12 mouse cellular contexts compared by ENCODE assay signal in the genomic region with DNA sequence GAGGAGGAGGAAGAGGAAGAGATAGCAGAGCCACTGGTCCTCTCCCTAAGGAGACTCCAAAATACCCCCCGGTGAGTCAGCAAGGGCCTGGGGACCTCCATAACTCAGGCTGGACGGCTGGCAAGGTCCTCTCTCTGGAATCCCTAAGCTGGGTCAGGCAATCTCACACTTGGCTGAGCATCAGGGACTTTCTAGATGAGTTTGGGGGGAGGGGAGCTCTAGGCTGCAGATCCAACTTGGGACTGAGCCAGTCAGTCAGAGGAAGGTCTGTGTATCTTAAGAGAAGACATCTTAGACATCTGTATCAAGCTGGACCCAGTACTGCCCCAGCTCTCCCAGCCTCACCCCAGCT. TPM values are rescaled to one million over a fixed set of nuclear protein-coding genes. Genes with fewer than 3 reads are reported as not detected.
DNase-seq lines count a peak whose midpoint lies in the region; ATAC-seq and TF ChIP-seq lines count a peak whose summit lies in the region.
"Had no signal": no experiment of that assay in that cellular context is flagged by ENCODE, and none has a peak within 500 bp of the region (broad histone marks: within the 10 kb centered on the region; RNA-seq: fewer than 3 reads in every experiment).

No protein-coding gene starts in this region.

- H3K4me3 ChIP-seq in gastrocnemius, adult 2 months, result no peak overlapping the region
- no peak overlapping the region for H3K4me3 ChIP-seq in kidney, embryonic 14.5 days (ENCODE audit: low read length)
- peak overlapping the region; percentile 26; the same call in 1 of the 2 replicates for H3K4me3 ChIP-seq in stomach, postnatal 0 days (ENCODE audit: low read depth, low read length)
- H3K4me3 ChIP-seq: heart, embryonic 13.5 days had no signal

- no peak overlapping the region for H3K4me2 ChIP-seq in kidney, embryonic 14.5 days (replicated peaks; ENCODE audit: low read depth, low read length)
- peak overlapping the region; percentile 36 for H3K4me2 ChIP-seq in stomach, postnatal 0 days (replicated peaks; ENCODE audit: low read depth)
- H3K4me2 ChIP-seq: heart, embryonic 13.5 days had no signal

- no peak overlapping the region for H3K9ac ChIP-seq in kidney, embryonic 14.5 days (ENCODE audit: low read depth, low read length)
- H3K9ac ChIP-seq in stomach, postnatal 0 days (ENCODE audit: low read length), result 0 out of 2 replicates have a peak overlapping the region, but pooled peaks have one; percentile 31
- H3K9ac ChIP-seq: heart, embryonic 13.5 days had no signal

- H3K36me3 ChIP-seq in kidney, embryonic 14.5 days (ENCODE audit: control insufficient read depth, insufficient read depth, low read length), result no peaks in the 10 kb centered on the region
- no peaks in the 10 kb centered on the region for H3K36me3 ChIP-seq in stomach, postnatal 0 days (ENCODE audit: control insufficient read depth, insufficient read depth, low read length)
- H3K36me3 ChIP-seq: heart, embryonic 13.5 days had no signal

- intact Hi-C loops in gastrocnemius, adult 2 months (cut with DNase I), result no loop called here

- TF ChIP-seq EP300 in stomach, postnatal 0 days (optimal IDR thresholded peaks at IDR 0.05), result no peak

- peaks cover 15% of the 10 kb centered on the region; the same call in 1 of the 2 replicates for H3K4me1 ChIP-seq in kidney, embryonic 14.5 days (ENCODE audit: control insufficient read depth, insufficient read depth, low read length)
- H3K4me1 ChIP-seq in stomach, postnatal 0 days (replicated peaks; ENCODE audit: control insufficient read depth, insufficient read depth), result peaks cover 6% of the 10 kb centered on the region; the same call in 1 of the 2 replicates

- ATAC-seq in kidney, embryonic 14.5 days (ENCODE audit: low FRiP score, low TSS enrichment), result peak; percentile 58
- ATAC-seq in stomach, postnatal 0 days (ENCODE audit: low FRiP score, low TSS enrichment), result peak; percentile 21; the same call in 1 of the 2 replicates
- ATAC-seq: activated CD4-positive, CD25-positive, alpha-beta regulatory T cell, adult 4 months had no signal

- 19% methylated on average over 2 of the region's 2 CpGs for WGBS in kidney, embryonic 14.5 days
- 38% methylated on average over 2 of the region's 2 CpGs for WGBS in stomach, postnatal 0 days

- no peak for TF ChIP-seq CTCF in gastrocnemius, adult 2 months (IDR thresholded peaks at IDR 0.05)
- TF ChIP-seq CTCF in stomach, postnatal 0 days (IDR thresholded peaks at IDR 0.05; ENCODE audit: low read depth), result no peak

- H3K9me3 ChIP-seq in kidney, embryonic 14.5 days (ENCODE audit: control insufficient read depth, low read length), result no peaks in the 10 kb centered on the region
- no peaks in the 10 kb centered on the region for H3K9me3 ChIP-seq in stomach, postnatal 0 days (ENCODE audit: control insufficient read depth, low read length)
- H3K9me3 ChIP-seq: heart, embryonic 13.5 days had no signal

- peak overlapping the region; percentile 68 for H3K27ac ChIP-seq in gastrocnemius, adult 2 months
- no peak overlapping the region for H3K27ac ChIP-seq in kidney, embryonic 14.5 days (ENCODE audit: low read depth, low read length)
- H3K27ac ChIP-seq in stomach, postnatal 0 days (replicated peaks), result peak overlapping the region; percentile 85
- H3K27ac ChIP-seq: heart, embryonic 13.5 days had no signal

- peak; percentile 58 for DNase-seq in gastrocnemius, adult 2 months
- DNase-seq in gastrocnemius, postnatal 10 days, result no peak
- DNase-seq in ovary, postnatal 36 days (ENCODE audit: low spot score), result peak; percentile 47
- no peak for DNase-seq in ovary, postnatal 10 days (ENCODE audit: low spot score)
- DNase-seq in stomach, postnatal 0 days (ENCODE audit: low spot score), result no peak
- DNase-seq in thymus, postnatal 4 days, result no peak
- no peak for DNase-seq in spleen, postnatal 4 days (ENCODE audit: low spot score in 2 of 2)

- no peaks in the 10 kb centered on the region for H3K27me3 ChIP-seq in kidney, embryonic 14.5 days (ENCODE audit: control insufficient read depth, insufficient read depth, low read length)
- no peaks in the 10 kb centered on the region for H3K27me3 ChIP-seq in stomach, postnatal 0 days (ENCODE audit: control insufficient read depth, insufficient read depth, low read length)

RNA-seq across cellular contexts. Expression of a gene that starts 0.3 kb away (rescaled TPM):
- 1 to 10 TPM in 1 of 2 experiments, under 1 TPM in 1; 0.67 to 5.5 TPM for total RNA-seq in gastrocnemius, adult 2 months (2021)
- total RNA-seq in gastrocnemius, postnatal 10 days (2021), result under 1 TPM in 1 of 2 experiments, not detected in 1; 0.28 TPM
- polyA plus RNA-seq in kidney, embryonic 14.5 days (2014; fragmentation: Nextera tagmentation; extraction: Ambion mirVana), result 0.31 and 0.76 TPM in 2 replicates
- 12.9 and 13.0 TPM in 2 replicates for polyA plus RNA-seq in stomach, postnatal 0 days (2015; fragmentation: Nextera tagmentation; extraction: Ambion mirVana)
- total RNA-seq: left cerebral cortex, postnatal 10 days had no signal
- polyA plus RNA-seq: activated CD4-positive, CD25-positive, alpha-beta regulatory T cell, adult 4 months; C2C12; heart, embryonic 13.5 days had no signal

RNA-seq across cellular contexts. Expression of a gene that starts 5.5 kb away (rescaled TPM):
- 10 to 100 TPM; 60.2 to 60.9 TPM for total RNA-seq in gastrocnemius, adult 2 months (2021)
- 10 to 100 TPM; 74.5 to 75.9 TPM for total RNA-seq in gastrocnemius, postnatal 10 days (2021)
- polyA plus RNA-seq in kidney, embryonic 14.5 days (2014; fragmentation: Nextera tagmentation; extraction: Ambion mirVana), result 129 and 173 TPM in 2 replicates
- 52.2 and 57.6 TPM in 2 replicates for polyA plus RNA-seq in stomach, postnatal 0 days (2015; fragmentation: Nextera tagmentation; extraction: Ambion mirVana)

RNA-seq across cellular contexts. Expression of a gene that starts 24.2 kb away (rescaled TPM):
- 100 to 1,000 TPM; 238 to 342 TPM for total RNA-seq in gastrocnemius, adult 2 months (2021)
- 100 to 1,000 TPM; 145 to 153 TPM for total RNA-seq in gastrocnemius, postnatal 10 days (2021)
- 30.0 and 56.1 TPM in 2 replicates for polyA plus RNA-seq in kidney, embryonic 14.5 days (2014; fragmentation: Nextera tagmentation; extraction: Ambion mirVana)
- 25.8 and 26.9 TPM in 2 replicates for polyA plus RNA-seq in stomach, postnatal 0 days (2015; fragmentation: Nextera tagmentation; extraction: Ambion mirVana)
- polyA plus RNA-seq: activated CD4-positive, CD25-positive, alpha-beta regulatory T cell, adult 4 months had no signal

RNA-seq across cellular contexts. Expression of a gene that starts 54.0 kb away (rescaled TPM):
- total RNA-seq in gastrocnemius, adult 2 months (2021), result 10 to 100 TPM; 15.7 to 65.1 TPM
- 10 to 100 TPM; 15.8 to 20.0 TPM for total RNA-seq in gastrocnemius, postnatal 10 days (2021)
- 2.0 and 2.4 TPM in 2 replicates for polyA plus RNA-seq in kidney, embryonic 14.5 days (2014; fragmentation: Nextera tagmentation; extraction: Ambion mirVana)
- polyA plus RNA-seq in stomach, postnatal 0 days (2015; fragmentation: Nextera tagmentation; extraction: Ambion mirVana), result 23.6 and 29.6 TPM in 2 replicates
- polyA plus RNA-seq: activated CD4-positive, CD25-positive, alpha-beta regulatory T cell, adult 4 months had no signal

Comparison
In these comparisons a context has a peak if more than half of its experiments do, and no peak if none do; other contexts are left out.
1. DNase-seq: peak in gastrocnemius, adult 2 months (single experiment) and ovary, postnatal 36 days (single experiment); none in gastrocnemius, postnatal 10 days (single experiment), ovary, postnatal 10 days (single experiment), stomach, postnatal 0 days (single experiment), thymus, postnatal 4 days (single experiment) and spleen, postnatal 4 days (0 of 2).